Mouse (Mus musculus): ENCODE measurements around the gene Chst5.

DNA sequence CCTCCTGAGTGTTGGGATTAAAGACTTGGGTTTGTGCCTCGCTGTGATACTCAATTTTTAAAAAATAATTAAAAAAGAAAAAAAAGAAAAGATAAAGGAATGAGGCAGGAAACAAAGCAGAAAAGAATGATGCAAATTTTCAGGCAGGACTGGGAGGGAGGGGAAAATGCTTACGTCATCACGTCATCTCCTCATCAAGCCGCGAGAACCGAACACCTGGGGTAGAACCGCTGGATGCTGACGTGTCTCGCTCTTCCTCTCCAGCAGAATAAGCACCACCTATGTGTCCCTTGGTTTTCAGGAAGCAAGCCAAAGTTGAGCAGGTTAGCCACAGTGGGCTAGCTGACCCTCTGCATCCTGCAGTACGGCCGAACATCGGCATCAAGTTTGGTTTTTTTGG, 54.3 kb downstream of the Chst5 start:
- TF ChIP-seq CTCF (IDR thresholded peaks at IDR 0.05; ENCODE audit: control insufficient read depth, insufficient read depth, insufficient read length) (no peak), MAX (IDR thresholded peaks at IDR 0.05) (no peak), MYOG (IDR thresholded peaks at IDR 0.05; ENCODE audit: control insufficient read depth, extremely low read depth, insufficient read length) (no peak)

All from C2C12 (cell line).